Mouse (Mus musculus): ENCODE measurements around the gene Aff3.
A peak's percentile ranks its signal among the peaks of the same experiment; 100 is the strongest.

Gene Aff3

DNA sequence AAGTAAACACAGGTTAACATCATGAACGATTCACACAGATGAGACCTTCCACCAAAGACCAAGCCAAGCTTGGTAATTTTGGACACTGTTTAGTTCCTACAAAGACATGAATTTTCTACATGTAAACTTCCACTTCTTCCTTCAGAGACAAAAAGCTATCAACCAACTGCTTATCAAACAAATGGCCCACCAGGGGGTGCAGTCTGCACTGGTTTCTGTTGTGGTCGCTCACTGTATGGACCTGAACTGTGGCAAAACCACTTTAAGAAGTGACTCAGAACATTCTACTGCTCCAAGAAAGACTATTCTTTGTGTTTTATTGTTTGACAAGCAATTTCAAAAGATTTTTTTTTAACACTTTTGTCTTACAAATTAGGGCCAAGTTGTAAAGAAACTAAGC lies 271.8 kb downstream of the Aff3 start:
- DNase-seq (ENCODE audit: low read depth, low spot score), result no peak

DNA sequence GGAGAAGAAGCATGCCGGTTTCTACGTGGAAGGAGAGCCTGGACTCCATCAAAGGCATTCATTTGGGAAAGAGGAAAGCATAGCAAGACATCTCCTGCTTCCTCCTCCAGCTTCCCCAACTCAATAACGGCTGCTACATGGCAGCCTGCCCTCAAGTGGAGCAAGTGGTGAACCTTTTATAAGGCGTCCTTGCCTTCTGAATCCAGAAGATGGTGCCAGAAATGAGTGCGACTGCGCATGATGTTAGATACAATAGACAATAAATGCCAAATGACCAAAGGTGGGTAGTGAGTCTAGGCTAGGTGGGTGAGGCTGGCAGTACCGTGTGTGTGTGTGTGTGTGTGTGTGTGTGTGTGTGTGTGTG lies 273.9 kb downstream of the Aff3 start:
- no peak for DNase-seq (ENCODE audit: low read depth, low spot score)

DNA sequence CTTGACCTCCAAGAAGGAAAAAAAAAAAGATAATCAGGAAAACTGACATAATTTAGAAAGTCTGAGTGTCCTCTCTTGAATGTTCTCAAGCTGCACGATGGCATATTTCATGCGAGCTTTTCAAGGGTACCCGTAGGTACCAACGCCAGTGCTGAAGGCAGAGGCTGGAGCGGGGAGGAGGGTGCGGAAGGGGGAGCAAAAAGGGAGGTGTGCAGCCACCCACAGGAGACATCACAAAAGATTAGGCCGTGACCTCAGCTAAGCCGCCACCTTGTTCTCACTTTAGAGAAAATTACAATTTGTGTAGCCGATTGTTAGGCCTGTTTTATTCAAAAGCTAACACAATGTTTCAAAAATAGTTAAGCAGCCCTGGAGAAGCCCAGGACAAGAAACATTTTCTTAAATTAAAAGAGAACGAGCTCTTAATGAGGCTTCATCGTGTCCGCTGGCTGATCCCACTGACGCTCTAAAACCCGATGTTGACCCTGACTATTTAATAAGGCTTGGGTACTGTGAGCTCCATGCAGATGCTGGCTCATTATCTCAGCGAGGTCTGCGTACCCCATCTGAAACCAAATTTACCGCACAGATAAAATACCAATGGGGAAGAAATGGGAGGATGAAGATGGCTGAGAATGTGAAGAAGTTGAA lies 274.4 kb downstream of the Aff3 start:
- DNase-seq (ENCODE audit: low read depth, low spot score), result no peak

DNA sequence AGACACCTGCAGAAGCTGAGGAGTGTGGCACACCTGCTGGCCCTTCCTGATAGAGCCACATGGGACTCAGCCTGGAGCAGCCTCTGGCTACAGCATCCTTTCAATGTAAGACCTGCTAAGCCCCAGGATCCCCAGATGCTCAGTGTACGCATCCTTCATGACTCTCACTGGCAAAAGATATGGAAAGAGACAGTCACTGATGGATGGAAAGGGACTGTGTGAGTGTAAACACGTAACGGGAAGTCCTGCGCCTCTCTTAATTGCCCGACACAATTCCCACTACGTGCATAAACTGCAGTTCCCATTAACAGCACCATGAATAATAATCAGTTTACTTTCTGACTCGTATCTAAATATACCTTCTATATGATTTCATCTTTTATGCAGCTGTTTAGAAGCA lies 275.2 kb downstream of the Aff3 start:
- DNase-seq (ENCODE audit: low read depth, low spot score), result no peak

DNA sequence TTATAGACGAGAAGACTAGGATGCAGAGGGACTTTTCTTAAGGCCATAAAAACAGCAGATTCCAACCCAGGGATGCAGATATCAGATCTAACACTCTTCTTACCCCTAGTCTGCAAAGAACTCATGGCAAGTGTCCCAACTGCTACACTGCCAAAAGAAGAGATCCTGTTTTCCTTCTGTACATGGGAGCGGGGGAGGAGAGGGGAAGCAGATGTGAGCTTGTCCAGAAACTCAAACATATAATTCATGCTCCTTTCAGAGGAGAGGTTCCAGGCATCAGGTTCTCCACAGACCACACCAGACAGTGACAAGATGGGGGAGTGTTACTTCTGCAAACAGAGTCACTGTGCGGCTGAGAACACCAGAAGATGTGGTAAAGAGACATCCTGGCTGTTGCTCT lies 276.3 kb downstream of the Aff3 start:
- no peak for DNase-seq (ENCODE audit: low read depth, low spot score)

DNA sequence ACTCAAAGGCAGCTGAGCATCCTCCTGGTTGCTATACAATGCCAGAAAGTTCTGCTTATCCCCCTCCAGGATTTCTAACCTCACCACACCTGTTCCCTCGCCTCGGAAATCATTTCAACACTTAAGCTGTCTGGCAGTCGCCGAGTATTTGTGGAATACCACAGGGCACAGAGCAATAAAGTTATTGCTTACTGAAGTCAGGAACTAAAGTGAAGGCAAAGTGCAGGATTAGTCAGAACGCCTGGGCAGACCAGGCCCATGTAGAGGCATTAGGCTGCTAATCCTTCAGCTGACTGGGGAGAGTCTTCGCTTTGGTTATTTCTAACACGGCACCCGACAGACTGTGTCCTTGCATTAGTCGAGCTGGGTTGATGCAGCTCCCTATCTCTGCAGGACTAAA lies 277.3 kb downstream of the Aff3 start:
- DNase-seq (ENCODE audit: low read depth, low spot score), result no peak

DNA sequence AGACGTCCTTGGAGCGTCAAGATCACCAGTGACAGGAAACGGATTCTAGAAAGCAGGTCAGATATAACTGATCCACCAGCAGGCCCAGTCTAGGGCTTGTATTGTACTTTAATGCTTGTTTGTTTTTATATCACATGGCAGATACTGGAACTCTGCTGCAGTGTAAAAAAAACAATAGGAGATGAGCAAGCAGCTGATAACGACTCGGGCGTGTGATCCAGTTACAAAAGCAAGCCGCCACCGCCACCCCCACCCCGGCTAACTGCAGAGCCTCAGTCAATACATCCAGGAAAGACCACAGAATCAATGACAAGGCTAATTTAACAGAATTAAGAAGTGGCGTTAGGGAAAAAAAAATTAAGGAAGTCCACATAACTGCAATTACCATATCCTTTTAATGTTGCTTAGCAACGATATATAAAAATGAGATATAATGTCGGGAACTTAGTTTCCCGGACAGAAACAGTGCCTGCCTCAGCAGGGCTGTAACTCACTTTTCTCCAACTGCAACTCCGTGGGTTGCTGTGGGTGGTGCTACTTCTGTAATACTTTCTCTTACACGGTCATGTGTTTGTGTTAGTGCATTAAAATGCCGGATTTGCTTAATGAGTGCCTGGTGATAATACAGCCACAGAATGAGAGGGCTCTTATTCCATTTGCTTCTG lies 280.2 kb downstream of the Aff3 start:
- DNase-seq (ENCODE audit: low read depth, low spot score), result no peak

DNA sequence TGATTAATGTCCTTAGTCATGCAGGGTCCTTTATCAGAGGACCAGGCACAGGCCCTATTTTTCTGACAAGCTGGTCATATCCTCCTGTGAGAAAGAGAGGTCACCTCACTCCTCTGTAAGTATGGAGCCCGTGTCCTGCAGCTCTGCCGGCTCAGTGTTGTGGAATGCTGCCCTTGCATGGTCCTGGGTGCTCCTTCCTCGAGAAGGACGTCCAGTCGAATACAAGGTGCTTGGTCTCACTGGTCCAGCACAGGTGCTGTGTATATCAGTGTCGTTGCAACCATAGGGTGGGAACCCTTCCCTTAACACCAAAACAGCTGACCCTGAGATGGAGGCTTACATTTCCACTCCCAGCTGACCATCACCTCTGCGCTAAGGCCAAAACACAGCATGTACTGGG lies 280.7 kb downstream of the Aff3 start:
- no peak for DNase-seq (ENCODE audit: low read depth, low spot score)

DNA sequence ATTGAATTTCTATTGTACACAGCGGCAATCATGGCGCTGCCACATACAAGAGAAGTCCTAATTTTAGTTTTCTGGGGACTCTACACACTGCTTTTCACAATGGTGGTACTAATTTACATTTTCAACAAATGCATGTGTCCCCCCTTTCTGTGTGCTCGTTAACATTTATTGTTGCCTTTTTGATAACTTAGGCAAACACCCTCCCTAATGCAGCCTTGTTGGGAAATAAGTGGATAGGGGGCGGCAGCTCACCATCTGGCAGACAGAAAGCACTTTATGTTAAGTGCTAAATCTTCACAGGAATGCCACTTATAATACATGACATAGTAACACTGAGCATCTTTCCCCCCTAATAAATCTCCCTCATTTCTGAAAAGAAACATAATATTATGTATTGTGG lies 282.1 kb downstream of the Aff3 start:
- no peak for DNase-seq (ENCODE audit: low read depth, low spot score)

DNA sequence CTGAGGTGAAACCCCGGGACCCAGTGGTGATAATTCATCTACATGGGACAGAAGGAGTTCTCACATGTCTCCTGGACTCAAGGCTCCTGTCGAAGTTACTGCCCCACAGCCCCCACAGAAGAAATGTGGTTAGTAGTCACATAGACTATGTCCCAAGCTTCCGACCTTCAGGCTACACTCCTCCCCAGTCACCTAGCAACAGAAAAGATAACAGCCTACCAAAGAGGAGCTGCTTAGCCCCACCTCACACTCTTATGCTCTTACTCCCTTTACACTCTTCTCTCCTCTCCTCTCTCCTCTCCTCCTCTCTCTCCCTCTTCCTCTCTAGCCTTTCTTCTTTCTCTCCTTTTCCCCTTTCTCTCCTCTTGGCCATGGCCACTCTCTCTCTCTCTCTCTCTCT lies 286.8 kb downstream of the Aff3 start:
- DNase-seq (ENCODE audit: low read depth, low spot score), result no peak

DNA sequence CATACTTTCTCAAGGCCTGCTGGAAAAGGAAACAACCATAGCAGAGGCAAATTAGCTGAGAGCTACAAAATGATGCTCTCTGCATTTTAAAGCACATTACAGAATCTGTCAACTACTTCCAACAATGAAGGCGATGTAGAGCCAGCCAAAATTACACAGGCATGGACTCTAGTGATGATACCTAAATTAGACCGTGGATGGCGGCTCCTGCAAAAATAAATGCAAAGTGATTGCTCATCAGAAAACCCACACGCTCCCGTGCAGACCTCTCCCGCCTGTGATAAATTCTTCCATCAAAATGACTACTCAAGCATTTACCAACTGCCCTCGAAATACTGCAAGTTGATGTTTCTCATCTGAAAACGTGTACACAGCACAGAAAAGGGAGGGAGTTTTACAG lies 295.6 kb downstream of the Aff3 start:
- DNase-seq (ENCODE audit: low read depth, low spot score), result no peak

DNA sequence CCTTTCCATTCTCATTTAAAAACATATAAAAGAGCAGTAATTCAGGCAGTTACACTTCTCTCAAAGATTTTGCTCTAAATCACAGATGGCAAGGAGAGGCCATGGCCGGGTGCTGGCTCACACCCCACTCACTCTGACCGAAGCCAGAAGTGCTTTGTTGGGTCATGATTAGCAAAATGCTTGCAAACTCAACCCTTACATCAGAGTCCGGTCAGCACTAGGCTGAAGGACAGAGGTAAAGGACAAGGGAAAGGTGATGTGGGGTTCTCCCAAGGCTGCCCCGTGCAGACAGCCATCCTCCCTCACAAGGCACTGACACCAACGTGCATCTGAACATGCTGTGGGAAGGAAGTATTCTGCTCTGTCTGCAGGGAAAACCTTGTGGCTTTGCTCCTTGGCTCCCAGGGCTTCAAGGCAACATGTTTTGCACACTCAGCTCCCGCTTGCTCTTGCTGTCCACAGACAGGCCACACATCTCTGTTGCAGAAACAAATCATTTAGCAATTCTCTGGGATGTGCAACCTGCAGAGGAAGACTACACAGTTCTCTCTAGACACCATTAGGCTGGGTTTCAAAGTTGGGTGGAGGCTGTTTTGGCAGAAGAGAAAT lies 296.6 kb downstream of the Aff3 start:
- DNase-seq (ENCODE audit: low read depth, low spot score), result no peak

DNA sequence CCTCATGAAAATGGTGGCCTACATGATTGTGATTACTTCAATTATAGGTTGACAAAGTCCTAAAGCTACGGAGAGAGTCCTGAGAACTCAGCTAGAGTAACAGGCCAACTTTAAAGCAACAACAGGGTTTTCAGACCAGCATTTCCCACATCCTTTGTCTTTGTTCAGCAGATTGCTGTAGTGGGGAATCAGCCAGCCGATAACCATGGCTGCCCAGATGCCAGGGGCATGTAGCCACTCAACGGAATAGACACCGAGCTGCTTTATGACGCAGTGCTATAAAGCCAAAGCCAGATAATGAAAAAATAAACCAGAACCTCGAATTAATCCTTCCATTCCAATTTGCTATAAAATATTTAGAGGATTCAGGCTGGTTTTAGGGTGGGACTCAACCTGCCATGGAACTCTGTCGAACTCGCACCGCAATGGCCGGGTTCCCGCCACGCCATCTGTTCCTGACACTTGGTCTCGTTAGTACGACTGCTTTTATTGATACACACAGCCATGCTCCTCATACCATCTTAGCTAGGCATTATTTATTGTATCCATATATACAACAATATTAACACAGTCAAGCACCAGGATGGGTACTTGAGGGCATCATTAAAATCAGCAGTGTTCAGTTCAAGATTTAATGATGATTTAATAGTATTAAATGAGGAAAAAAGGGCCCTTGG lies 297.2 kb downstream of the Aff3 start:
- DNase-seq (ENCODE audit: low read depth, low spot score), result no peak

DNA sequence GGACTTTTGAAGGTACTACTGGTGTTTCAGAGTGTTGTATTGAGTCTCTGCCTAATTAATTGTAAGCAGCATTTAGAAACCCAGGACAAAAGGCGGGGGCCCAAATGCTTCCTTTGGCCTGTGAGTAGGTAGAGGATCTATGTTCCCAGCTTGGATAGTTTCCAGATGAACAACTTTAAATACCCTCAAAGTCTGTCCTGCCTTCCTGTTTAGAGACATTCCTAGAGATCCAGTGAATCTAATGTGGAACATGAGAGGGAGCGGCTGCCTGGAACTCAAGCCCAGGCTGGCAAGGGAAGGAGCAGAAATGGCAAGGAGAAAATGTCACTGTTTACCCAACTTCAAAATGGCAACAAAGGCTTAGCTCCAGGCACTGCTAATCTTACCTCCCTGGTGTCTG lies 300.9 kb downstream of the Aff3 start:
- DNase-seq (ENCODE audit: low read depth, low spot score), result no peak

DNA sequence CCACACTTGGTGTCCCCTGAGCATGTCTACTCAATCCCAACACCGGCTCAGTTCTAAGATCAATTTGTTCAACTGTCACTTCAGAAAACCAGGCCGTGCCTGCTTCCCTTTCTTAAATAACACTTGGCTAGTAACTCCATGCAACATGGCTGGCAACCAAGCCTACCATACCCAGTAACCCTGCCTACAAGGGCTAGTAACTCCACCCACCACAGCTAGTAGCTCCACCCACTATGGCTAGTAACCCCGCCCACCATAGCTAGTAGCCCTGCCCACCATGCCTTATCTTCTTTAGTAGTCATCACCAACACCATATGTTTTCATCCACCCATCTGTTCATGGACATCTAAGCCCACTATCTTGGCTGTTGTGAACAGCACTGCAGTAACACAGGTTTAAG lies 302.5 kb downstream of the Aff3 start:
- no peak for DNase-seq (ENCODE audit: low read depth, low spot score)

DNA sequence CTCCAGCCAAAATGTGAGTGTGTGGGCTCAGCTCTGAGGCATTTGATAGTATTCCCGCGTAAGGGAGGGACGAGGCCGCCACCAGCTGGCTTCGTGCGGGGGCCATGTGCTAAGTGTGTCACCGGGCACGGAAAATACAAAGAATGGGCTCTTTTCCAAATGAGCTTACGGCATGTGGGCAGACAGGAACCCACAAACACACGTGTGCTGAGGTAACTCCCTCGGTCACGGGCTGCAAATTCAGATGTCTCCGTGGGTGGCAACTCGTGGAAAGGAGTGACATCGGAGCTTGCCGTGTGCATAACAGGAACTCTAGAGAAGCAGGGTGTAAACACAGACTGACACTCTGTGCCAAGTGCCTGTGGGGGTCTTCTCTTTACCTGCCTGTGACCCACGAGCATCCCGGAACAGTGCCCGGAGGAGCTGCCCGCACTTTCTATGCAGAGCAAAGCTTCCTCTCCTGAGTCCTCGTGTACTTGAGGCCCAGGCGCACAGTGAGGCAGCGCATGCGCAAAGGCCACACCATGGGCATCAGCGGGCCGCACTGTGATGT lies 305.9 kb downstream of the Aff3 start:
- peak; percentile 71 for DNase-seq (ENCODE audit: low read depth, low spot score)

DNA sequence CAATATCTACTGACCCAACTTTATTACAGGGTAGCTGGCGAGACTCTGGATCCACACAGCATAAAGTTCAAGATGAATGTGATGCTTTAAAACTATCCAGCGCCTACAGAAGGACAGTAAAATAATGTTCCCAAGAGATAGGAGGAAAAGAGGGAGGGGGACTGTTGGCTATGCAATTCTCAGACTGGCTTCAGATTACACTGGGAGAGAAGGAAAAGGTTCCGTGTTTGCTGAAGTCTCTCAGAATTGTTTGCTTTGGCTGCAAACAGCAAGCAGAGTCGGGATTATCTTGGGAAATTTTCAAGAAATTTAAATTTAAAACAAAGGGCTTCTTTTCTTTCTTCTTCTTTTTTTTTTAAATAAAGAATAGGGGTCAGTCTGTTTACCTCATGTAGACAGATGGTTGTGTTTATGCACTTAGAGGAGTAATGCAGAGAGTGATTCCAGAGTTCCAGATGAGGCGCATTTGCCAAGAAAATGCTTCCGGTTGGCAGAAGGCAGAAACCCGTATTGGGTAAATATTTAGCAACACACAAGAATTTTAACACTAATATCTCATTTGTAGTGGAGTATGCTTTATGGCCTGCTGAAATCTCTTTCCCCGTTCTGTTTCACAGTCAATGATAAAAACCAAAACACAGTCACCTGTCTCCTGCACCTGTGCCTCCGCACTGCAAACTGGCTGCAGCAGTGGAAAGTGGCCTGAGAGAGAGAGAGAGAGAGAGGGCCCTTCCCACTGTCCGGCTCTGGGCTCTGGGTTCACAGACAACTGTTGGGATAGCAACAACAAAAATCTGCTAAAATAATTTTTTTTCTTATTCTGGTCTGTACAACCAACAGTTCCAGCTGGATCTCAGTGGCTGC lies 306.6 kb downstream of the Aff3 start:
- no peak for DNase-seq (ENCODE audit: low read depth, low spot score)

DNA sequence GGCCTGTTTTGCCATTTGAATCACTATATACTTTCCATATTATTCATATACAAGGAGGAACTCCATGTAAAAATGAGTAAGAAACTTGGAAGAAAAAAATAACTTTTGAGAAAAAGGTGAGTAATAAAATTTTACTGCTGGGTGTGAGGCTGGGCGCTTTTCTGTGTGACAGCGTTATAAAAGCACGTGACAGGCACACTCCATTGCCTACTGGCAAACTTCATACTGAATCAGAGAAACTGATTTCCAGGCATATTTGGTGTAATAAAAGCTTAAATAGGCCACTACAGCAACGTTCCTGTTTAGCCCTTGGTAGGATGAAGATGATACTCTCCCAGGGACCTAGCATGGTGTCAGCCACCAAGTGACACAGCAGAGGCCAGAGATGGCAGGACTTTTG lies 310.2 kb downstream of the Aff3 start:
- no peak for DNase-seq (ENCODE audit: low read depth, low spot score)

DNA sequence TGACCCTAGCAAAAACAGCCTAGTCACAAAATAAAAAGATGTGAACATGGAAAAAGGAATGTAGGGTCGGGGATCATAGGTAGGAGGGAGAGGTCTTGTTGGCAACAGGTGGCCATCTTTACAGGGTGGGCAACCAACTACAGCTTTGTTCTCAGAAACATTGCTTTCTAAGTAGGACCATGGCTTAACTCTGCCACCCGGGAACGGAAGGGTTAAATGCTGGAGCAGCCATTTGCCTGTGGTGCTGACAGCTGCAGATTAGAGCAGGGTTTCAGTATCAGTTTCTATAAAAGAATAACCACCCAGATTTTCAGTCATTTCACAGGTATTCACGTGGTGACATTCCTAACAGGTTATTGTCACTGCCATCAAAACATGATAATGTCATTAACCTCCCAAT lies 317.4 kb downstream of the Aff3 start:
- no peak for DNase-seq (ENCODE audit: low read depth, low spot score)

DNA sequence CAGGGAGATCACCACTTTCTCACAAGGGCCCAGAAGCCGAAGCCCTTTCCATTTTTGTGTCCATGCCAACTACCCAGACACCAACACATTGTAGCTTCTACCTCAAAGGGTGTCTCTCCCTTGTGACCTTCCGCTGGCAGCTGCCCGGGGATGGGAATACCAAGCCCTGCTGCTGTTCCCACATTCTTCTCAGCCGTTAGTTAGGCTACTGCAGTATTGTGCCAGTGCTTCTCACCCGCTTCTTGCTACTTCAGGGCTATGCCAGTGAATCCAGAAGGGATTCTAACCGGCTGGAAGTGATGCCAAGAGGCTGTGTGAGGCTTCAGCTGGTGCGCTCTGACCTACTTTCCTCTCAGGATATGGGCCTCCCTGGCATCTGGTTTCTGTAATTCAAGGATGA lies 330.5 kb downstream of the Aff3 start:
- DNase-seq (ENCODE audit: low read depth, low spot score), result peak; percentile 74

DNA sequence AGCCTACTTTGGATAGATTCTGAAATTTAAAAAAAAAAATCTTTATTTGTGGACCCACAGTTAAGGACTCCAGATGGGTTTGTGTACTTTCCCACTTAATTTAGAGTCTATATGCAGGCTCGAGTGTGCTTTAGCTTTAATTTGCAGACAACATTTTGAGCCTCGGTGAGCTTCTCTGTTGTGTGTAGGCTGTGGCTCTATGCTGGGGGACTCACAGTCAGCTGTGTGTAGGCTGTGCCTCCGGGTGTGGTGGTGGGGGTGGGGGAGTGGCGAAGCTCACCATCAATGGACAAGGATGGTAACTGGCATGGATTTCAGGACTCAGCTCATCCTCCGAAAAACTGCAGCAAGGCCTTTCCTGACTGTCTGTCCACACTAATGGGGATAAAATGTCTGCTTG lies 331.8 kb downstream of the Aff3 start:
- DNase-seq (ENCODE audit: low read depth, low spot score), result peak; percentile 68

DNA sequence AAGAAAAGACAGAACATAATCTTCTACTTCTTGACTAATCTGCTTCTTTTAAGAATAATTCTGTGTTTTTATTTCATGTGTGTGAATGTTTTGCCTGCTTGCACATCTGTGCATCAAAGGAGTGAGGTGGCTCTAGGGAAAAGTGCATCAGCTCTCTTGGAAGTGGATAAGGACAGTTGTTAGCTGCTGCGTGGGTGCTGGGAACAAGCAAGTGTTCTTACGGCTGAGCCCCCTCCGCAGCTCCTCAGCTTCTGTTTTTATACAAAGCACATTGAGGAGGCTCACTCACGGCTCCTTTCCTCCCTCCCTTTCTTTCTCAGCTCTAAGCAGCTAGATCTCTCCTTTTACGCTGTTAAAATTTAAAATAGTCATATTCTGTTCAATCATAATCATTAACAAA lies 340.5 kb downstream of the Aff3 start:
- DNase-seq (ENCODE audit: low read depth, low spot score), result peak; percentile 57

Measured in telencephalon, adult 2 months (tissue).